Mouse (Mus musculus) cortical plate, adult 2 months (tissue): ENCODE measurements at regions not wholly inside any gene's neighbourhood (a gene's known extent, or its start where the extent isn't known, plus 50 kb on each side); places are given as distances from the start of the nearest gene placed in this dataset.

Experiments used
- CTCF ChIP-seq: fragments of 200-500 bp; IDR thresholded peaks from 2 replicates; pipeline ENCODE4 v1.5.1; 2011; ENCODE audit warnings: mild to moderate bottlenecking, control low read depth, low read length; ENCODE audit not compliant: insufficient read depth; ENCODE audit errors: extremely low read depth
- POLR2A ChIP-seq: fragments of 200-500 bp; IDR thresholded peaks from 2 replicates; pipeline ENCODE4 v1.6.1; 2011; ENCODE audit warnings: mild to moderate bottlenecking, low read length, control low read depth; ENCODE audit not compliant: insufficient read depth; ENCODE audit errors: extremely low read depth

- TF ChIP-seq POLR2A (no peak), CTCF (no peak)
Observed at GRCm38 (mm10) chr3:41169430-41169829, 86.6 kb upstream of the Pgrmc2 start.
